Mouse (Mus musculus) forelimb bud, embryonic 11.5 days (tissue): ENCODE data around the gene Dgkq.

Source experiments
- DNase-seq: peaks from one replicate; pipeline ENCODE4 v3.0.0-alpha.2; 2012; ENCODE audit warnings: low read depth, low spot score

Gene Dgkq

GRCm38 (mm10) chr5:108602537-108602936 lies 66.9 kb downstream of the Dgkq start:
- no peak for DNase-seq

GRCm38 (mm10) chr5:108599923-108600322 lies 69.5 kb downstream of the Dgkq start:
- DNase-seq, result no peak
